Mouse (Mus musculus) midbrain, embryonic 11.5 days (tissue): ENCODE results near the gene Gm49486. TPM values are rescaled to one million over a fixed set of nuclear protein-coding genes. Genes with fewer than 3 reads are reported as not detected.

ENCODE experiments used
- ATAC-seq: fragments of 200-750 bp; cut with Nextera tagmentation; 2 replicates; pipeline ENCODE4 v1.8.0; 2017; ENCODE audit warnings: moderate TSS enrichment, moderate library complexity; ENCODE audit not compliant: low FRiP score
- DNase-seq: peaks from one replicate; pipeline ENCODE4 v3.0.0; 2015; ENCODE audit warnings: low spot score; ENCODE audit errors: missing footprints
- H3K27ac ChIP-seq: fragments of 300-500 bp; sonication (generic); 2 replicates; pipeline ENCODE4 v1.5.1; 2014; ENCODE audit warnings: low read depth, low read length
- H3K27me3 ChIP-seq: fragments of 300-500 bp; sonication (generic); 2 replicates; pipeline ENCODE4 v1.6.1; 2014; ENCODE audit warnings: mild to moderate bottlenecking, low read length, moderate library complexity, mixed read lengths; ENCODE audit not compliant: control insufficient read depth, insufficient read depth
- H3K36me3 ChIP-seq: fragments of 300-500 bp; sonication (generic); 2 replicates; pipeline ENCODE4 v1.6.1; 2014; ENCODE audit warnings: mild to moderate bottlenecking, low read length, moderate library complexity, mixed read lengths; ENCODE audit not compliant: control insufficient read depth, insufficient read depth
- H3K4me1 ChIP-seq: fragments of 300-500 bp; sonication (generic); 2 replicates; pipeline ENCODE4 v1.6.1; 2014; ENCODE audit warnings: low read length; ENCODE audit not compliant: control insufficient read depth, insufficient read depth
- H3K4me2 ChIP-seq: fragments of 300-500 bp; sonication (generic); 2 replicates; pipeline ENCODE4 v1.6.1; 2014; ENCODE audit warnings: mild to moderate bottlenecking, moderate library complexity
- H3K4me3 ChIP-seq: fragments of 300-500 bp; sonication (generic); 2 replicates; pipeline ENCODE4 v1.5.1; 2014; ENCODE audit warnings: low read depth, low read length
- H3K9ac ChIP-seq: fragments of 300-500 bp; sonication (generic); 2 replicates; pipeline ENCODE4 v1.6.1; 2014; ENCODE audit warnings: low read length
- H3K9me3 ChIP-seq: fragments of 300-500 bp; sonication (generic); 2 replicates; pipeline ENCODE4 v1.6.1; 2016; ENCODE audit warnings: low read length; ENCODE audit not compliant: control insufficient read depth
- WGBS: fragments of 180-500 bp; shearing (Covaris S2); extraction: QIAGEN DNeasy Blood & Tissue Kit; methylation state at CpG from one replicate; pipeline ENCODE4 v1.1.7; 2014; 5-methylcytosine and 5-hydroxymethylcytosine counted together
- polyA plus RNA-seq: library from polyadenylated mRNA; unstranded; fragments of >200 nt; fragmentation: Nextera tagmentation; extraction: Ambion mirVana; gene quantifications from 2 replicates; pipeline ENCODE4 v1.2.1, GENCODE M21; 2014

Gm49486 gene
- polyA plus RNA-seq, 1 experiment from 2014 or later = 0.12 TPM

DNA sequence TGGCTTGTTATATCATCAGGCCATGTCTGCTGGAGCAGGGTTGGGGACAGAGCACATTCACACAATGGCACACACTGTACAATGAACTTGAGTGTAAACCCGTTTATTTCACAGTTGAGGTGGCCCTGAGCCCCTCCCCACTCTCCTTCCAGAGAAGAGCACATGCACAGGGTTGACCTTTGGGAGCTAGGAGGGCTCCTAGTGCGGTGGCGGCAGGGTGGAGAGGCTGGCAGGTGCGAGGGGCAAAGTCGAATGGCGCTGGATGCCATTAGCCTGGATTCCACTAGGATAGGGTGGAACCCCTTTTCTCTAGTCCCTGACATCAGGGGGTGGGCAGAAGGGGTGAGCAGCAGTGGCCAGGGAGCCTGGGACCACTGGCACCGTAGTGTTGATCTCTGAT is 57.0 kb downstream of the Gm49486 start:
- no peaks in the 10 kb centered on the region; the same call in 1 of the 2 replicates for H3K36me3 ChIP-seq
- no peak overlapping the region for H3K4me3 ChIP-seq
- H3K4me2 ChIP-seq = no peak overlapping the region
- WGBS = 87% methylated on average over 7 of the region's 7 CpGs
- no peaks in the 10 kb centered on the region for H3K27me3 ChIP-seq
- H3K27ac ChIP-seq = no peak overlapping the region
- no peak overlapping the region for H3K9ac ChIP-seq
- ATAC-seq (no peak), DNase-seq (no peak)
- no peaks in the 10 kb centered on the region for H3K9me3 ChIP-seq
- no peaks in the 10 kb centered on the region for H3K4me1 ChIP-seq

DNA sequence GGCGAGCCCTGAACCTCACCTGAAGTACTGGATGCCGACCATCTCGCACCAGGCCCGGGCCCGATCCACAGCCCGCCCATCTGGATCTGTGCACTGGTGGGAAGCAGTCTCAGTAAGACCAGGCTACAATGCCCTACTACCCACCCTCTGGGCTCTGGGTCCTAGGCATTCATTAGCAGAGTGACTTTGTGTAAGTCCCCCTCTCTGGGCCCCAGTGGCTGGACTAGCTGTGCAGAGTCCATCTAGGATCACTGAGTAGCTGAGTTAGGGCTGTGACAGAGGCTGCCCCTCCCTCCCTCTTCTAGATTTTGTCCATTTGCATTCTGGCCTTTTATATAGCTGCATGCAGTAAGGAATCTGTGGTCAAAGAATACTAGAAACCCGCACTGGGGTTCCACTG is 57.9 kb downstream of the Gm49486 start:
- DNase-seq (no peak), ATAC-seq (no peak)
- H3K4me3 ChIP-seq = no peak overlapping the region
- WGBS = 90% methylated on average over 7 of the region's 7 CpGs
- H3K4me2 ChIP-seq = no peak overlapping the region
- no peaks in the 10 kb centered on the region; the same call in 1 of the 2 replicates for H3K36me3 ChIP-seq
- H3K9me3 ChIP-seq = no peaks in the 10 kb centered on the region
- H3K4me1 ChIP-seq = no peaks in the 10 kb centered on the region
- H3K9ac ChIP-seq = no peak overlapping the region
- H3K27me3 ChIP-seq = no peaks in the 10 kb centered on the region
- no peak overlapping the region for H3K27ac ChIP-seq

DNA sequence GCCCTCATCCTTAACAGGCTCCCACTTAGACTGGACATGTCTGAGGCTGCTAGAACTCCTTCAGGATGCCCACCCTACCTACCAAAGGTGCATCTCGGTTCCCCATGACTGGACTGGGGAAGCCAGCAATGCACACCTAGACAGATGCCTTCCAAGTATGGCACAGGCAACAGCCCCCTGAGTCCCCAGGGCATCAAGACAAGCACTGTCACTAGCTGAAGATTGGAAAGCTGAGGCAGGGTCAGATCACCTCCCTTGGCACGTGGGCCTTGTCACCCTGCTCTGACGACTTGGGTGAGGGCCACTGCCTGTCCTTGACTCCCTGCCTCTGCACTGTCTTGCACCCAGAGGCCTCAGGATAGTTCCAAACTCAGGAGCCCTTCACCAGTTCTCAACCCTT is 59.2 kb downstream of the Gm49486 start:
- H3K36me3 ChIP-seq = no peaks in the 10 kb centered on the region; the same call in 1 of the 2 replicates
- H3K27me3 ChIP-seq = no peaks in the 10 kb centered on the region
- 91% methylated on average over 3 of the region's 3 CpGs for WGBS
- H3K27ac ChIP-seq = no peak overlapping the region
- no peaks in the 10 kb centered on the region for H3K4me1 ChIP-seq
- no peaks in the 10 kb centered on the region for H3K9me3 ChIP-seq
- H3K4me3 ChIP-seq = no peak overlapping the region
- no peak overlapping the region for H3K9ac ChIP-seq
- ATAC-seq (no peak), DNase-seq (no peak)
- H3K4me2 ChIP-seq = no peak overlapping the region

DNA sequence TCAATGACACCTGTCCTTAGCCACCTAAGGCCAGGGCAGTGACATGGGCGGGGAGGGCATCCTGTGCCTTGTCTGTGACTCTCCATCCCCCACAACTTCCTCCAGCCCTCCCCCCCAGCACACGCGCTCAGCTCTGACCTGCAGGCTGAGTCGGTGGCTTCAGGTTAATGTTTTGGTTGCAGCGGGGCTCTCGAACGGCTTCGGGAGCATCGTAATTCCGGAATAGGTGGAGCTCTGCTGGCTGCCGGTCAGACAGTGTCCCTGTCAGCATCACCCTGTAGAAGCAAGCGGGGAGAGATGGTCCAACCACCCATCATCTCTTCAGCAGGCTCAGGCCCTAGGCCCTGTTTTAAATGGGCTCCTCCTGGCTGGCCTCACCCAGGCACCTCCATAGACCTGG is 60.2 kb downstream of the Gm49486 start:
- ATAC-seq = no peak
- H3K27me3 ChIP-seq = no peaks in the 10 kb centered on the region
- WGBS = 94% methylated on average over 12 of the region's 12 CpGs

DNA sequence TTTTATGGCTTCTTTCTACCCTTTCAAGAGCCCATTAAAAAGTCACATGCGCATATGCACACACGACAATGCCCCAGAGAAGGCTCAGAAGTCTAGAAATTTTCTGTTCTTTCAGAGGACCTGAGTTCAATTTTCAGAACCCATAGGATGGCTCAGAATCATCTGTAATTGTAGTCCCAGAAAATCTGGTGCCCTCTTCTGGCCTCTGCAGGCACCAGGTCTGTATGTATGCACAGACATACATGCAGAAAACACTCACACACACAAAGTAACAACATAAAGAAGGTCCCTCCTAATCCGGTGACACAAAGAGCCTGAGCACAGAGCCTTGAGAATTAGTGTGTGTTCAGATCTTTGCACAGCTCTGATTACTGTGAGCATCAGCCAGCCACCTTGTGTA is 61.1 kb downstream of the Gm49486 start:
- no peak overlapping the region for H3K4me2 ChIP-seq
- ATAC-seq (no peak), DNase-seq (no peak)
- no peak overlapping the region for H3K27ac ChIP-seq
- WGBS = 88% methylated on average over 3 of the region's 3 CpGs
- no peak overlapping the region for H3K4me3 ChIP-seq
- no peaks in the 10 kb centered on the region; the same call in 1 of the 2 replicates for H3K36me3 ChIP-seq
- H3K27me3 ChIP-seq = no peaks in the 10 kb centered on the region
- H3K9ac ChIP-seq = no peak overlapping the region
- no peaks in the 10 kb centered on the region for H3K9me3 ChIP-seq
- H3K4me1 ChIP-seq = no peaks in the 10 kb centered on the region

More for the DNA sequence above, 60.2 kb downstream of the Gm49486 start:
- no peaks in the 10 kb centered on the region; the same call in 1 of the 2 replicates for H3K36me3 ChIP-seq
- DNase-seq = no peak
- no peak overlapping the region for H3K4me3 ChIP-seq
- no peak overlapping the region for H3K4me2 ChIP-seq
- no peaks in the 10 kb centered on the region for H3K9me3 ChIP-seq
- H3K4me1 ChIP-seq = no peaks in the 10 kb centered on the region
- H3K9ac ChIP-seq = no peak overlapping the region
- H3K27ac ChIP-seq = no peak overlapping the region

DNA sequence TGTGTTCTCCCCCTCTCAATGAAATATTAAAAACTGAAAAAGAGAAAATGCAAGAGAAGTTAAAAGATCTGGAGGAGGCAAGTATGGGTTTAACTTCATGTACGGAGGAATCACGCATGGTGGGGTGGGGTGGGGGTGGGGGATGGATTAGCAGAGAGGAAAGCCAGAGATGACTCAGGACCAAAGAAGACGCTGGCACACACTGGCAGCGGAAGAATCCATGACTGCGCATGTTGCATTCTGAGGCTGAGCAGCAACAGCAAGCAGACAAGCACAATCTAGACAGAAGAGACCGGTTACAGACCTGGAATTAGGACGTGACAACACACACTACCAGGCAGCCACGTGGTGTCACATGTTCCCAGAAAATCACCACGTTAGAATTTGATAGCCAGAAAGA is 63.6 kb downstream of the Gm49486 start:
- Histone ChIP-seq H3K4me1 (no peaks in the 10 kb centered on the region), H3K4me2 (no peak overlapping the region), H3K9ac (no peak overlapping the region), H3K27me3 (no peaks in the 10 kb centered on the region), H3K36me3 (no peaks in the 10 kb centered on the region), H3K27ac (no peak overlapping the region), H3K9me3 (no peaks in the 10 kb centered on the region), H3K4me3 (no peak overlapping the region)
- 91% methylated on average over 9 of the region's 9 CpGs for WGBS
- no peak for ATAC-seq
- no peak for DNase-seq

DNA sequence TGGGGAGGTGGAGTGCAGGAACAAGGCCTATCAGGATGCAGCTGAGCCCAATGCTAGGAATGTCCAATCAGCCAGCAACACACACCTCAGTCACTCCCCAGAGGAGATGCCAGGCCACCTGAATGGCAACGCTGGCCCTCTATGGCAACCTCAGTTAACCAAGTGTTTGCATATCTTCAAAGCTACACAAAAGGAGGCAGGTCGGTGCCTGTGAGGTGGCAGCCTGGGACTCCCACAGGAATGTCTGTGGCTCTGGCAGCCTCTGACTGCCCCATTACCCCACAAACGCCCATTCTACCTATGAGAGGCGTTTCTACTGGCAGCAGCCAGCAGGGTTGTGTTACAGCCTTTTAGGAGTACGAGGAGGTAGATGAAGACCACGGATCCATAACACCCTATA is 69.4 kb downstream of the Gm49486 start:
- no peak for ATAC-seq
- WGBS = 87% methylated on average over 6 of the region's 6 CpGs

DNA sequence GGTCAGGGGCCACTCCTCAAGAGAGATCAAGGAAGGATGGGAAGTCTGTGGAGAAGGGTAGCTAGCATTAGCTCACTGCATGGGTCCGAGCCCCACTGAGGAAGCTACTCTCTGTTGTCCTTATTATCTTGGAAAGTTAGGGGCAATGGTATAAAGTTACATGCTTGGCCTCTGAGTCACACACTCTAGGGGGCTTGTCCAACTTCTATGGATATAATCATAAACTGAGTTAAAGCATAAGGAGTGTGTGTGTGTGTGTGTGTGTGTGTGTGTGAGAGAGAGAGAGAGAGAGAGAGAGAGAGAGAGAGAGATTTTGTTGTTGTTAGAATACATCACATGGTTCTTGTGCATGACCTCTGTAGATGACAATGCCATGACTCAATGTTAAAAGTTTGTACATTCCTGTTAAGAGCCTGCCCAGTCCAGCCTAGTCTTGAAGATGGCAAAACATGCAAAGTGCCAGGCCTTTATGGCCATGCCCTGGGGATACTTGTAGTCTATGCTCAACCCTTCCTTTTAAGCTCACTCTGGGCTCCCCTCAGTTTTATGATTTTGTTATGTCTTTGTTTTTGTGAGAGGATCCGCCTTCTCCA is 70.5 kb downstream of the Gm49486 start:
- no peak for ATAC-seq
- WGBS = 85% methylated on average over 2 of the region's 2 CpGs
- Histone ChIP-seq H3K4me2 (no peak overlapping the region), H3K27ac (no peak overlapping the region), H3K9ac (no peak overlapping the region), H3K9me3 (no peaks in the 10 kb centered on the region), H3K27me3 (no peaks in the 10 kb centered on the region), H3K4me1 (no peaks in the 10 kb centered on the region), H3K36me3 (no peaks in the 10 kb centered on the region), H3K4me3 (no peak overlapping the region)
- no peak for DNase-seq

More for the DNA sequence above, 69.4 kb downstream of the Gm49486 start:
- DNase-seq = no peak
- no peak overlapping the region for H3K4me2 ChIP-seq
- H3K27ac ChIP-seq = no peak overlapping the region
- no peak overlapping the region for H3K9ac ChIP-seq
- no peaks in the 10 kb centered on the region for H3K27me3 ChIP-seq
- no peaks in the 10 kb centered on the region for H3K9me3 ChIP-seq
- H3K4me1 ChIP-seq = no peaks in the 10 kb centered on the region
- H3K4me3 ChIP-seq = no peak overlapping the region
- H3K36me3 ChIP-seq = no peaks in the 10 kb centered on the region

DNA sequence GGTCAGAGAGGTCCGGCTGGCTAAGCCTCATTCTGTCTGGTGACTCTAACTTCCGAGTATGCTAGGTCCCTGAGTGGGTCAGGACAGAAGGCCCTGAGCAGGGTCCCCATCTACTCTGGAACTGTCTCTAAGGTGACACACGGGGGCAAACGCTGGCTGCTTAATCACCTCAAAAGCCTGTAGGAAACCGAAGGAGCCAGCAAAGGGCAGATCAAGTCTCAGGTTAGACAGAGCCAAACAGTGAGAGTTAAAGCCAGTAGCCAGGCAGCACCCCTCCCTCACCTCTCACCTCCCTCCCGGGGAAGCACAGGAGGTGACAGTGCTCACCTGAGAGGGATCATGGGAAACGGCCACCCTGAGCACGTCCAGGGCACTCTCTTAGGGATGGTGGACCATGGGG is 74.5 kb downstream of the Gm49486 start:
- Histone ChIP-seq H3K4me2 (no peak overlapping the region), H3K9ac (no peak overlapping the region), H3K4me1 (no peaks in the 10 kb centered on the region), H3K27me3 (no peaks in the 10 kb centered on the region), H3K27ac (no peak overlapping the region), H3K36me3 (no peaks in the 10 kb centered on the region), H3K9me3 (no peaks in the 10 kb centered on the region), H3K4me3 (no peak overlapping the region)
- ATAC-seq (no peak), DNase-seq (no peak)
- 78% methylated on average over 8 of the region's 8 CpGs for WGBS
